Mouse (Mus musculus) lung, embryonic 14.5 days (tissue): ENCODE results near the gene Ablim2. TPM values are rescaled to one million over a fixed set of nuclear protein-coding genes. Genes with fewer than 3 reads are reported as not detected.

Experiments
- ATAC-seq: fragments of 200-750 bp; cut with Nextera tagmentation; 2 replicates; pipeline ENCODE4 v1.8.0; 2017; ENCODE audit warnings: mild to moderate bottlenecking, moderate TSS enrichment, moderate library complexity; ENCODE audit not compliant: insufficient read depth
- DNase-seq: peaks from one replicate; pipeline ENCODE4 v3.0.0-alpha.2; 2015
- H3K27ac ChIP-seq: fragments of 300-500 bp; sonication (generic); 2 replicates; pipeline ENCODE4 v1.5.1; 2014; ENCODE audit warnings: low read depth, mild to moderate bottlenecking, moderate library complexity
- H3K27me3 ChIP-seq: fragments of 300-500 bp; sonication (generic); 2 replicates; pipeline ENCODE4 v1.6.1; 2014; ENCODE audit warnings: low read length, control low read depth; ENCODE audit not compliant: insufficient read depth
- H3K36me3 ChIP-seq: fragments of 300-500 bp; sonication (generic); 2 replicates; pipeline ENCODE4 v1.6.1; 2014; ENCODE audit warnings: control low read depth; ENCODE audit not compliant: insufficient read depth
- H3K4me1 ChIP-seq: fragments of 300-500 bp; sonication (generic); 2 replicates; pipeline ENCODE4 v1.6.1; 2014; ENCODE audit warnings: antibody characterized with exemption, control low read depth; ENCODE audit not compliant: insufficient read depth
- H3K4me2 ChIP-seq: fragments of 300-500 bp; sonication (generic); 2 replicates; pipeline ENCODE4 v1.6.1; 2014; ENCODE audit warnings: mild to moderate bottlenecking
- H3K4me3 ChIP-seq: fragments of 300-500 bp; sonication (generic); 2 replicates; pipeline ENCODE4 v1.5.1; 2014; ENCODE audit warnings: low read depth, low read length
- H3K9ac ChIP-seq: fragments of 300-500 bp; sonication (generic); 2 replicates; pipeline ENCODE4 v1.6.1; 2014
- H3K9me3 ChIP-seq: fragments of 300-500 bp; sonication (generic); 2 replicates; pipeline ENCODE4 v1.6.1; 2016; ENCODE audit warnings: low read depth, low read length, control low read depth
- CTCF ChIP-seq: IDR thresholded peaks from 2 replicates; pipeline ENCODE4 v1.5.1; 2016; ENCODE audit warnings: antibody characterized with exemption, low read depth
- WGBS: fragments of 180-500 bp; shearing (Covaris S2); extraction: QIAGEN DNeasy Blood & Tissue Kit; methylation state at CpG from one replicate; pipeline ENCODE4 v1.1.7; 2014; 5-methylcytosine and 5-hydroxymethylcytosine counted together
- polyA plus RNA-seq: library from polyadenylated mRNA; unstranded; fragments of >200 nt; fragmentation: Nextera tagmentation; extraction: Ambion mirVana; gene quantifications from 2 replicates; pipeline ENCODE4 v1.2.1, GENCODE M21; 2014

The Ablim2 gene
- polyA plus RNA-seq, 1 experiment from 2014 or later, result 0.36 TPM

- Histone ChIP-seq H3K9me3 (no peaks in the 10 kb centered on the region), H3K9ac (no peak overlapping the region), H3K27me3 (no peaks in the 10 kb centered on the region), H3K36me3 (no peaks in the 10 kb centered on the region), H3K4me2 (peak overlapping the region; percentile 32; the same call in 1 of the 2 replicates), H3K27ac (peak overlapping the region; percentile 61), H3K4me1 (peaks cover 9% of the 10 kb centered on the region), H3K4me3 (no peak overlapping the region)
- TF ChIP-seq CTCF, result no peak
- DNase-seq (no peak), ATAC-seq (no peak)
- 66% methylated on average over 2 of the region's 2 CpGs for WGBS
Measured at GRCm38 (mm10) chr5:35739005-35739404, 18.7 kb upstream of the Ablim2 start.

GRCm38 (mm10) chr5:35739536-35740278 lies 18.0 kb upstream of the Ablim2 start, which contains the start of gene Sh3tc1:
Gene Sh3tc1, minus strand, starts transcription at chr5:35739987.
- H3K4me3 ChIP-seq, result no peak within 1 kb of the TSS

GRCm38 (mm10) chr5:35740716-35741115 lies 17.0 kb upstream of the Ablim2 start:
- DNase-seq (no peak), ATAC-seq (no peak)
- H3K4me3 ChIP-seq, result no peak overlapping the region
- peak overlapping the region; percentile 61 for H3K27ac ChIP-seq
- TF ChIP-seq CTCF, result no peak
- H3K4me1 ChIP-seq, result peaks cover 9% of the 10 kb centered on the region
- H3K9ac ChIP-seq, result no peak overlapping the region
- no peaks in the 10 kb centered on the region for H3K27me3 ChIP-seq
- no peaks in the 10 kb centered on the region for H3K36me3 ChIP-seq
- no peak overlapping the region for H3K4me2 ChIP-seq
- no peaks in the 10 kb centered on the region for H3K9me3 ChIP-seq
- whole genome bisulfite sequencing, result 11% methylated on average over 10 of the region's 10 CpGs

More at GRCm38 (mm10) chr5:35739536-35740278, 18.0 kb upstream of the Ablim2 start, which contains the start of gene Sh3tc1:
- WGBS, result 17% methylated on average over 10 of the region's 10 CpGs
- H3K27me3 ChIP-seq, result no peaks in the 10 kb centered on the region
- peaks cover 9% of the 10 kb centered on the region for H3K4me1 ChIP-seq
- peak; percentile 66 for DNase-seq
- H3K27ac ChIP-seq, result peak within 1 kb of the TSS; percentile 61
- H3K9me3 ChIP-seq, result no peaks in the 10 kb centered on the region
- ATAC-seq, result peak; percentile 84
- no peak for TF ChIP-seq CTCF
- peak within 1 kb of the TSS; percentile 32; the same call in 1 of the 2 replicates for H3K4me2 ChIP-seq
- H3K9ac ChIP-seq, result peak within 1 kb of the TSS; percentile 13; the same call in 1 of the 2 replicates
- no peaks in the 10 kb centered on the region for H3K36me3 ChIP-seq

GRCm38 (mm10) chr5:35741225-35741820 lies 16.4 kb upstream of the Ablim2 start:
- H3K4me2 ChIP-seq, result no peak overlapping the region
- no peaks in the 10 kb centered on the region for H3K9me3 ChIP-seq
- 47% methylated on average over 13 of the region's 13 CpGs for WGBS
- H3K4me3 ChIP-seq, result no peak overlapping the region
- no peak overlapping the region for H3K27ac ChIP-seq
- TF ChIP-seq CTCF, result peak; percentile 18; the same call in 1 of the 2 replicates
- H3K4me1 ChIP-seq, result peaks cover 9% of the 10 kb centered on the region
- H3K36me3 ChIP-seq, result no peaks in the 10 kb centered on the region
- H3K9ac ChIP-seq, result no peak overlapping the region
- DNase-seq (no peak), ATAC-seq (no peak)
- H3K27me3 ChIP-seq, result no peaks in the 10 kb centered on the region

- no peak overlapping the region for H3K4me2 ChIP-seq
- DNase-seq, result no peak
- no peak overlapping the region for H3K4me3 ChIP-seq
- ATAC-seq, result no peak
- no peak overlapping the region for H3K9ac ChIP-seq
- H3K27ac ChIP-seq, result no peak overlapping the region
- no peak for TF ChIP-seq CTCF
- H3K27me3 ChIP-seq, result no peaks in the 10 kb centered on the region
- peaks cover 8% of the 10 kb centered on the region for H3K4me1 ChIP-seq
- no peaks in the 10 kb centered on the region for H3K36me3 ChIP-seq
- WGBS, result 69% methylated on average over 8 of the region's 8 CpGs
- H3K9me3 ChIP-seq, result no peaks in the 10 kb centered on the region
Measured at GRCm38 (mm10) chr5:35743238-35743951, 14.3 kb upstream of the Ablim2 start.

- no peak overlapping the region for H3K4me2 ChIP-seq
- no peak overlapping the region for H3K9ac ChIP-seq
- no peaks in the 10 kb centered on the region for H3K36me3 ChIP-seq
- no peak overlapping the region for H3K4me3 ChIP-seq
- DNase-seq (no peak), ATAC-seq (no peak)
- no peaks in the 10 kb centered on the region for H3K27me3 ChIP-seq
- WGBS, result 67% methylated on average over 7 of the region's 7 CpGs
- no peak overlapping the region for H3K27ac ChIP-seq
- peaks cover 4% of the 10 kb centered on the region; the same call in 1 of the 2 replicates for H3K4me1 ChIP-seq
- H3K9me3 ChIP-seq, result no peaks in the 10 kb centered on the region
- TF ChIP-seq CTCF, result no peak
Measured at GRCm38 (mm10) chr5:35743990-35744722, 13.5 kb upstream of the Ablim2 start.
